Mouse (Mus musculus): Measurements from ENCODE around the gene Pkp3.

The Pkp3 gene

DNA sequence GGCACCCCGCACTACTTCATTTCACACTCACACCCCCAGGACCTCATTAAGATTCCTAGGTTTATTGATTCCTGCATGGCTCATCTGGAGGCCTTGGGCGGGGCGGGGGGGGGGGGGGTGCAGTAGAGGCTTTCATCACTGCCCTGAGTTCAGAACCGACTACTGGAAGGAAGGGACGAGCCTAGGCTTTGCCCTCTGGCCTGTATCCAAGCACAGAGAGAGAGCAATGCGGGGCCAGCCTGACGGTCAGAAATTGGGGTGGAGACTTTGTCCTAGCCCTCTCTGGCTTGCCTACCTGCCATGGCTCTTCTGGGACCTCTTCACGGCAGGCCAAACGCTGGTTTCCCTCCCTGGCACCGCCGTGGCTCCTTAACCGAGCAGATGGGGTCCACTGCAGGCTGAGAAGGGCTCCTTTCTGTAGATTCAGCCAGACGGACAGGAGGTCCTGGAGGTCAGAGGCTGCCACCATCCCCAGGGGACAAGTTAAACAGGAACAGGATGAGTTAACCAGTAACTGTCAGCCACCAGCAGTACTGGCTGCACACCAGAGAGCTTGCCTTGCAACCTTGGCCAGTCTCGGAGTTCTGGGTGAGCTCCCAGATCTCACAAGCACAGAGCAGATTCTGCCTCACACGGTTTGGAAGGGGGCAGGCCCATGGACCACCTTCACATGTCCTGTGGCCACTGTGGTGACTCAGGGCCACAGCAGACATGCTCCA, 16.6 kb downstream of the Pkp3 start:
- no peak for DNase-seq (ENCODE audit: low read depth)

DNA sequence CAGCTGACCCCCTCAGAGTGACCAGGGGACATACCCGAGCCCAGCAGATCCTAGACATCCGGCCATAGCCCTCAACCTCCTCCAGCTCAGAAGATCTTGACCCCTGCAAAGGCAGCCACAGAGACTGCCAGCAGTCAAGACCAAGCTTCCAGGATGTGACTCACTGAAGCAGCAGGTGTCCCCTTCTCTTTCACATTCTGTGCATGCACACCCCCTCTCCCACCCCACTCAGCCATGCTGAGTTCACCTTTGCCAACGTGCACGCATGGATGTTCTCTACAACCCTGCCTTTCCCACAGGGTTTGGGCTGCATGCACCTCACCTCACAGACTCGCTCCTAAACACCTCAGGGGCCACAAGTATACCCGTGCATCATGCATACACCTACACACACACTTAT, 18.0 kb downstream of the Pkp3 start:
- DNase-seq (ENCODE audit: low read depth) = peak; percentile 58

DNA sequence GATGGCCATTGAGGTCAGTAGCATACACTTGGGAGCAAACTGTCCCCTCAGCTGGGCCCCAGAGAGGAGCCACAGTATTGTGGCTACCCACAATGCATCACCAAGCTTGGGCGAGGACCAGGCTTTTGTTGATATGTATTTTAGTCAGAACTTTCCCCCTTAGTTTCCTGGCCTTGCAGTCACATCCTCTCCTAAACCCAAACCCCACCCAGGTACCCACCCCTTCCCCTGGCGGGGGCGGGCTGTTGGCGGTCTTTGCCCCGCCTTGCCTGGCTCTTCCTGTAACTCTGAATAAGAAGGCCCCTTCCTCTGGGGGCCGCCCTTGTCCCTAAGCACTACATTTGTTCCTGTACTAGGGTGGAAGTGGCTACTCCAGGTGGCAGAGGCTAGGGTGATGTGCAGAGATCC, 18.6 kb downstream of the Pkp3 start:
- peak; percentile 92 for DNase-seq (ENCODE audit: low read depth)

DNA sequence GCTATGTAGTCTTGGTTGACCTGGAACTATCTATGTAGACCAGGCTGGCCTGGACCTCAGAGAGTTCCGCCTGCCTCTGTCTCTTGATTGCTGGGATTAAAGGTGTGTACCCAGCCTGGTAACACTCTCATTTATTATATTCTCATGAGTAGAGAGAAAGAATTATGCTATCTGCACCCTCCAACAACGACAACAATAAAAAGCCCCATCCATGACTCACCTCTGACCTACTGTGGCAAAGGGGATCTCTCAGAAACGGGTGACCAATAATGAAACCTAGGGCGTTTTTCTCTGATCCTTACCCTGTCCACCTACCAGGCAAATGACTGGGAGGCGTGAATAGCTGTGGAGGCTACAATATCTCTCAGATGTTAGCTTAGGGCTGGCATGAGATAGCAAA, 19.2 kb downstream of the Pkp3 start:
- DNase-seq (ENCODE audit: low read depth) = no peak

DNA sequence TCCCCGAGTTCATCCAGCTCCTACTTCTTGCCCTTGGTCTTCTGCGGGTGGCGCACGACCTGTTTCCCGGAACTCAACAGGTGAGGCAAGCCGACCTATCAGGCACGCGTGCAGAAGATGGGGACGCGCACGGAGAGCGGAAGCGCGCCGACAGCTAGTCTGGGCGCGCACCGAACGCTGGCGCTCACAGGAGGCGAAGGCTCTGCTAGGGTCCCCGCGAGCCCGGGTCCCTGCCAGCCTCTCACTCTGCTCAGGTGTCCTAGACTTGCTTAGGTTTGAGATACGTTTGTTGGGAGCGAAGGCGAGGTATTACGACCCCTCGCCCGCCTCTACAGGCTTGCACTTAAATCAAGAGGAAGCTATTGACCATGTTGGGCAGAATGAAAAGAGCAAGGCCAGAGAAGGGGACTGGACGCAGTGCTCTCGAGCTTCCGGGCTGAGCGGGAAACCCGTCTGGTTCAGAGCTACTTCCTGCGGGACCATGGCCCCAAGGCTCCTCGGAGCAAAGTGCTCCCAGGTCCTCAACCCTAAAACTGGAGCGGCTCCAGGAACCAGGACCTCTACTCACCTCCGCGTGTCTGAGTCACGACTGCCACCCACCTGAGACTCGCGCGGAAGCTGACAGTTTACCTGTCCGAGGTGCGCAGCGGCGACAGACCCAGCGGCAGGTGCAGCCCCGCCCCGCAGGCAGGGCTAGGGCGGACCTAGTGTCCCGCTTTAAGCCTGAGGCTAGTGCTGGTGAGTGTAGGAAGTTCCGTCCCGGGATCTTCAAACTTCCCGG, 22.1 kb downstream of the Pkp3 start, which contains the start of gene Sigirr:
Gene Sigirr, minus strand, starts transcription at position 662 of the 781 bp plus-strand sequence.
- peak; percentile 78 for DNase-seq (ENCODE audit: low read depth)

DNA sequence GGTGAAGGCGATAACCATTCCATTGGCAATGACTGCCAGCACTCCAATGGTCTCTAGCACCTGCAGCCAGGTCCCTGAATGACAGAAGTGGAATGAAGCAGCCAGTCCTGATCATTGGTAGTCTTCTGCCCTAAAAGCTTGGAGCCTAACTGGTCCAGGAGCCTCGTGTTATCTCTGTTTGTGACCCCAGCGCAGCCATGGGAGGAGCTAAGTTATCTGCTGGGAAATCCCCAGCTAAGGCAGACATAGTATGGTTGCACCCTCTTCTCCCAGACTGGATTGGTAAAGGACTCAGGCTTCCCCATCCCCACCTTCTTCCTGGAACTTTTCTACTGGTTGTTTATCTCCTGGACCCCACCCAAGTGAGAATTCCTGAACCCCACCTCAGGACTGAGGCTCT, 25.1 kb downstream of the Pkp3 start:
- no peak for DNase-seq (ENCODE audit: low read depth)

DNA sequence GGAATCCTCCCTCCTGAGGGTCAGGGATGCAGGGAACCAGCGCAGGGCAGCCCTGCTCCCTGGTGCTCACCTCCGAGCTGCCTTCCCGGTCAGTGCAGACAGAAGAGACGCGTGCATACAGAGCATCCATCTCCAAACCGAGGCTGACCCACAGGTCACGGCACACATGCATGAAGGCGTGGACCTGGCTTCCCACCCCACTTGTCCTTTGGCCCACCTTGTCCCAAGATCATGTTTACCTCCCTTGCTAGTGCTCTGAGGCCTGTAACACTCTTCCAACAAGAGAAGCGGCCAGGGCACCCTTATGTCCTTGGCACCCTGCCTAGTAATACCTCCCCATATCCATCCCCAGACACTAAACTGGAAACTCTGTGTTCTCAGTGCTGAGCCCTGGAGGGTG, 37.9 kb downstream of the Pkp3 start:
- DNase-seq (ENCODE audit: low read depth) = no peak

DNA sequence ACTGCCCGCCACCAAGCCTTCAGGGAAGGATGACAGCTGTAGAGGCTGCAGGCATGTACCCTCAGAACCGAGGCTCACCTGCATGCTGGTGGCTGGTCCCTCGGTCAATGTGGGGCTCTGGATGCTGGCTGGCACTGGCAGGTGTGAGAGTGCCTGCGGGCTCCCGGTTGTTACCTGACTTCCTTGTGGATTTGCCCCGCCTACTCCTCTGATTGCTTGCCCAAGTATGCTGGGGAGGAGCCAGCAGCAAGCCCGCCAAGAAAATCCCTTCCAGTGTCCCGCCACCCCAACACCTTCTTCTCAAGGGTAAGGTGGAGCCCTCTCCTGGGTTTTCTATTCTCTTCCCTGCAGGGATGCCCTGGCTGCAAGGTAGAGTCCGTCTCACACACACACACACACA, 39.6 kb downstream of the Pkp3 start, which contains the start of gene Ano9:
Gene Ano9, minus strand, starts transcription at position 171 of the 400 bp plus-strand sequence.
- no peak for DNase-seq (ENCODE audit: low read depth)

DNA sequence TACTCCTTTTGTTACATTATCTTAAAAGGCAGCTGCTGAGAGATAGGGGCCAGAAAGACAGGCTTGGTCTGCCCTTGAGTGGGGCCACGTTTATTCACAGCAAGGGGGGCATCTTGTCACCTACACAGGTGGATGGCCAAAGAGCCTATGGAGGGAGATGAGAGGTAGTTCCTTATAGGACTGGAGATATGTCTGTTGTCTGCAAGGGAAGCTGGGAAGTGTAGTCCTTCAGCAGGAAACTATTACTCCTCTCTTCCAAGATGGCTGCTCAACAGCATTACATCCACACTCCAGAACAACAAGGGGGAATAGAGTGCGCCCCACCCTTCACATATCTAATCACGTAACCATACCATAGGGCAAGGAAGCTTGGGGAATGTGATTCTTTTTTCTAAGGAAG, 41.5 kb downstream of the Pkp3 start:
- no peak for DNase-seq (ENCODE audit: low read depth)

DNA sequence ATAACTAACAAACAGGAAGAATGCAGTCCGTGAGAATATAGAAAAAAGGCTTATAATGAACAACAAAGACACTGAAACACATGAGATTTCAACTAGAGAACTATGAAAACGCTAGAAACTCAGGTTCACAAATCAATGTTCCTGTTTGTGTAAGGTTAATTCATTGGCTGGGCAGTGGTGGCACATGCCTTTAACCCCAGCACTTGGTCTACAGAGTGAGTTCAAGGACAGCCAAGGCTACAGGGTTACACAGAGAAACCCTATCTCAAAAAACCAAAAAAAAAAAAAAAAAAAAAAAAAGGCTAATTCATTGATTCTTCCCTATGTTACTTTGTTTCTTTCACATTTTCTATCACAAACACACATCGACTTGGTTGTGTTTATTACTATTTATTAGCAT, 42.6 kb downstream of the Pkp3 start:
- DNase-seq (ENCODE audit: low read depth) = no peak

DNA sequence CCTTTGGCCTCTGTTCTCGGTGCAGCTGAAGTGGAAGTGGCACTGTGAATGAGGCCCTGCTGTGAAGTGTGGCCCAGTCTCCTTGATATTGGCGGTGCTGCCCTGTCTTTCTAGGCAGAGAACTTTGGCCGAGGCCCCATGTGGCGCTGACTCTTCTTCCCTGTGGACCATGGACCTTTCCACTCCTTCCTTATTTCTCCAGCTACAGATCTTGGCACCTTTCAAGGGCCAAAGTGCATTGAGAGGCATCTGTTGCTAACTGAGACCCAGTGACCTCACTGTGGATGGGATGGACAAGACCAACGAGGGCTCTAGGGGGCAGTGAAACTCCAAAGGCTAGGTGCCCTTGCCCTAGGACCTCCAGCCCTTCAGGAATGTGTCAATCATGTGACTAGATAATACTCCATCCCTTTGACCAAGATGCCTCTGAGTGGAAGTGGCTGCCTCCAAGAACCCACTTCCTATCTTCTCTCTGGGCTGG, 43.1 kb downstream of the Pkp3 start:
- no peak for DNase-seq (ENCODE audit: low read depth)

DNA sequence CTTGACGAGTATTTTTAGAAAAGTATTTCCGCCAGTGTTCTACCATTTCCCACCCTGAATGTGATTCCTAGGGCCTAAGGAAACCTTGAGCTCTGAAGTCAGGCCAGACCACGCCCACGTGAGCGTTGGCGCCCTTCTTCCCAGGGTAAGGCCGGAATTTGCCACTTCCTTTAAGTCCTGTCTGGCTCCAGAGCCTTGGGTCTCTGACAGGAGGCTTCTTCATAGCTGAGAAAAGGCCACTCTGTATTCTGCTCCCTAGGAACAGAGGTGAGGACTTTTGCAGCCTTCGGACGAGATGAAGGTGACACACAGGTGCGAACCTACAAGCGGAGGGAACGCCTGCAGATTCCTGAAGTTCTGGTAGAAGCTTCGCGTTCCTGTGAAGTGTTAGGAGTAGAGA, 44.2 kb downstream of the Pkp3 start, which contains the start of gene Ptdss2:
Gene Ptdss2, plus strand, starts transcription at position 138 of the 400 bp plus-strand sequence.
- peak; percentile 28 for DNase-seq (ENCODE audit: low read depth)

DNA sequence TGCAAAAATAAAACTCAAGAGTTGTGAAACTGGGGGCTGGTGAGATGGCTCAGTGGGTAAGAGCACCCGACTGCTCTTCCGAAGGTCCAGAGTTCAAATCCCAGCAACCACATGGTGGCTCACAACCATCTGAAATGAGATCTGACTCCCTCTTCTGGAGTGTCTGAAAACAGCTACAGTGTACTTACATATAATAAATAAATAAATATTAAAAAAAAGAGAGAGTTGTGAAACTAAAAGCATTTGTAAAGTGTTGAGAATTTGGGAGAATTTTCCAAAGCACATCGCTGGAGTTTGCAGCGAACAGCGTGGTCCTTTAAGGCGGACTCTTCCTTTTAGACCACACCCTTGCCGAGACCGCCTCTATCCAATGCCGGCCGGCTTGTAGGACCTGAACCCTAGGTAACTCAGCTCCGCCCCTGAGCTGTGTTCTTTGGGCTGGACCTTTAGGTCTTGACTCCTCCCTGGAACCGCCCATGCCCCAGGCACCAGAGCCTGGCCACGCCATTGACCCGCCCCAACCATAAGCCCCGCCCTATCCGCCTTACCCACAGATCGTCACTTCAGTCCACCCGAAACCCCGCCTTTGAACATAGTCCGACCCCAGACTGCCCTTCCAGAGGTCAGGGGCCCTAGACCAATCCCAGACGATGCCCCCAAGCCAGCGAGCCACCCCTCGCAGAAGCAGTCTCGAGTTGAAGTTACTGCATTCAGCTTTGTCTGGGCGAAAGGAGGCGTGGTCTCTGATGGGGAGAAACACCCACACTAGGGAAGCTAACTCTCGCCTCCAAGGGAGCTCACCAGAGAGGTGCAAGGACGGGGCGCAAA, 44.9 kb downstream of the Pkp3 start:
- peak; percentile 95 for DNase-seq (ENCODE audit: low read depth)

DNA sequence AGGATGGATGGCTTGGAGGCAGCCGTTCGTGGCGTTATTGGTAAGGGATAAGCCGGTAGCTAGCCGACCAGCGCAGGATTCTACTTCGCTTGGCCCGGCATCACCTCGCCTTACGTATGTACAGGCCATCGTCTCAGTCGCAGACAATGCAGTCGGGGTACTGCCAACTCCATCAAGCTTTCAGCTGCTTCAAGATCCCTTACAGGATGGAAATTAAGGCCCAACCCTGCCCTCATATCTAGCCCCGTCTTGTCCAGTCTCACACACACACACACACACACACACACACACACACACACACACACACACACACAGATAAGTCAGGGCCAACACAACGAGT, 45.5 kb downstream of the Pkp3 start:
- no peak for DNase-seq (ENCODE audit: low read depth)

DNA sequence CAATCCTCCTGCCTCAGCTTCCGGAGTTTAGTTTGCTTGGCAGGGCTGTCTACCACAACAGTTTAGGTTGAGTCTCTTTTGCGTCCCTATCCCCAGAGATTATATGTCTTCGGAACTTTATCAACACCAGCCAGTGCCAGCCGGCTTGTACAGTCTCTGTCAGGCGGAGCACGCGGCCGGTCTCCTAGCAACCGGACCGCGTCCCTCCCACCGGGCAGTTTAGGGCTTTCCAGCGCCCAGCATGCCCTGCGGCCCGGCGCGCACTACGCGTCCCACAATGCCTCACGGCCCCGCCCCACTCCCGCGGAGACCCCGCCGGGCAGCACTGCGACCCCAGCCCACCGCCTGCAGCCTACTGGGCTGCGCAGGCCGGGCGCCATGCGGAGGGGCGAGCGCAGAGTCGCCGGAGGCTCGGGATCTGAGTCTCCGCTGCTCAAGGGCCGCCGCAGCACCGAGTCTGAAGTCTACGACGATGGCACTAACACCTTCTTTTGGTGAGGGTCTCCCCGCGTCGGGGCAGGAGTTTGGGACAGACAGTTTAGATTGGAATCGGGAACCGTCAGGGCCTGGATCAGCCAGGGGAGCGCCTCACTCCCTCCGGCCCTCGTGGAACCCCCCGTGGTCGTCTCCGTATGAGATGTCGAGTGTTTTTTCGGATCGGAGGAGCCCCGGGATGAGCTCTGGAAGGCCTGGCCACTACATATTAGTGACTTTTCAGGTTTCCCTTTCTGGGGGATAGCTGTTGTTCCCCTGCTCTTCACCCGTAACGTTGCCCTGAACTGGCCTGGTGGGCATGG, 53.2 kb downstream of the Pkp3 start:
- DNase-seq (ENCODE audit: low read depth) = peak; percentile 89

DNA sequence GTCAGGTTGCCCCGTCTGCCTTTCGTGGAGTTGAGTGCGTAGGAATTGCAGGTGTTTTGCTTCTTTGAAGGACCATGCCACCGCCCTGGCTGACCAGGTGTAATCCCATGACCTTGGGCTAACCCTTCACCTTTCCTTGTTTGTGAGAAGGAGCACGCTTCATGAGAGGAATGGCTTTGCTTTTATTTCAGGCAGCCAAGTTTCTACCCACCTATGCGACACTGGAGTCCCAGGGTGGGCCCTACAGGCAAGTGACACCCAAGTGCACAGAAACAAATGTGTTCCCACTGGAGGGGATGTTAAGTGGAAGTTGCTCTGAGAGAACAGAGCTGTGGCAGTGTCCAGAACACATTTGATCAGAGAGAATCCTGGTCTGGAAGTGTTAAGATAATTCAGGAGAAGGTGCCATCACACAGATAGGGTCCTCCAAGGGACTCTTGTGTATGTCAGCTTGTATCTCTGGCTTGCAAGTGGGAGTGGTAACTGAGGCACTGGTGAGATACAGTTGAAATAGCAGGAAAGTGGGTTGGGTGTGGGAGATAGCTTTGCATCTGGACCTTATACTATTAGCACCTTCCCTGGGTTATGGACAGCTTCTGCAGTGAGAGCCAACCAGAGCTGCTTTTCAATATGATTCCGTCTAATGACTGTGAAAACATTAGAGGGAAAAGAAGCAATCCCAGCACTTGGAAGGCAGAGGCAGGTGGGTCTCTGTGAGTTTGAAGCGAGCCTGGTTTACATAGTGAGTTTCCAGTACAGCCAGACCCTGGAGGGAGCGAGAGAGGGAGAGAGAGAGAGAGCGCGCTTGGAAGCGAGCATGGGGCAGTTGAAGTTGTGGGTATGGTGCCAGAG, 54.1 kb downstream of the Pkp3 start:
- DNase-seq (ENCODE audit: low read depth) = peak; percentile 16
